ENCODE assay signal across 8 mouse cellular contexts in genomic region chr2:168206725-168207644, GRCm38 (mm10). TPM values are rescaled to one million over a fixed set of nuclear protein-coding genes. Genes with fewer than 3 reads are reported as not detected.
DNase-seq lines count a peak whose midpoint lies in the region; ATAC-seq and TF ChIP-seq lines count a peak whose summit lies in the region.

Gene Adnp (minus strand): TSS chr2:168207112.

- H3K4me3 ChIP-seq in hindbrain, embryonic 13.5 days, result peak within 1 kb of the TSS; percentile 99

- H3K9ac ChIP-seq in hindbrain, embryonic 13.5 days, result peak within 1 kb of the TSS; percentile 100

- peaks cover 33% of the 10 kb centered on the region for H3K4me1 ChIP-seq in hindbrain, embryonic 13.5 days (replicated peaks)

- DNase-seq in Patski (ENCODE audit: low read depth, low spot score), result peak; percentile 75
- DNase-seq in cerebellum, postnatal 14 days, result peak; percentile 94 to 96
- peak; percentile 91 to 96 for DNase-seq in frontal cortex, postnatal 14 days (ENCODE audit: low spot score in 2 of 2)
- peak; percentile 91 to 96 for DNase-seq in layer of hippocampus, postnatal 25 days (ENCODE audit: extremely low spot score in 1 of 2, low spot score in 1 of 2)
- DNase-seq in lung, postnatal 25 days (ENCODE audit: low spot score), result peak; percentile 96
- DNase-seq in retina, embryonic 14.5 days (ENCODE audit: low spot score), result peak; percentile 99
- DNase-seq in thymus, postnatal 4 days, result peak; percentile 99

- no peaks in the 10 kb centered on the region for H3K27me3 ChIP-seq in Patski
- H3K27me3 ChIP-seq in hindbrain, embryonic 13.5 days, result no peaks in the 10 kb centered on the region

- H3K4me2 ChIP-seq in hindbrain, embryonic 13.5 days, result peak within 1 kb of the TSS; percentile 77

- H3K36me3 ChIP-seq in hindbrain, embryonic 13.5 days, result peaks cover 37% of the 10 kb centered on the region

- no peaks in the 10 kb centered on the region for H3K9me3 ChIP-seq in hindbrain, embryonic 13.5 days

- under 1% methylated on average over 40 of the region's 89 CpGs for WGBS in hindbrain, embryonic 13.5 days

- TF ChIP-seq CTCF in Patski (IDR thresholded peaks at IDR 0.05), result peak; percentile 98

- in situ Hi-C loops in Patski (cut with MboI; ENCODE audit: low pct_unique_long_range_greater_than_20kb), result no loop called here

- ATAC-seq in Patski, result peak; percentile 68
- peak; percentile 92 for ATAC-seq in hindbrain, embryonic 13.5 days (ENCODE audit: low FRiP score)

- CTCF ChIA-PET in Patski (lab: Charles Lee), result interaction anchor here (0.9 to 2.0 kb wide), 9 partner anchors 11 to 95 kb away, joined by 3 to 8 read pairs (median 4); no protein-coding TSS in a partner anchor

- POLR2A ChIA-PET in Patski (lab: Charles Lee), result interaction anchor here (1.1 to 1.4 kb wide), 3 partner anchors 15 to 127 kb away, joined by 3 to 4 read pairs (median 3); no protein-coding TSS in a partner anchor

- H3K27ac ChIP-seq in hindbrain, embryonic 13.5 days, result peak within 1 kb of the TSS; percentile 99

RNA-seq across cellular contexts. Expression of gene Adnp, which starts in this region (rescaled TPM):
- polyA plus RNA-seq in Patski (2021), result 18.6 TPM
- 3.1 and 3.5 TPM in 2 replicates for polyA plus RNA-seq in hindbrain, embryonic 13.5 days (2015; fragmentation: Nextera tagmentation; extraction: Ambion mirVana)
- 100 to 1,000 TPM in 1 of 2 experiments, 10 to 100 TPM in 1; 78.3 to 102 TPM for total RNA-seq in layer of hippocampus, postnatal 25 days (2021)

Comparison
In these comparisons a context has a peak if more than half of its experiments do, and no peak if none do; other contexts are left out.
1. Peak in every context shown above with its lines: DNase-seq, ATAC-seq, H3K4me3 ChIP-seq and H3K27ac ChIP-seq.